In the genomic region with DNA sequence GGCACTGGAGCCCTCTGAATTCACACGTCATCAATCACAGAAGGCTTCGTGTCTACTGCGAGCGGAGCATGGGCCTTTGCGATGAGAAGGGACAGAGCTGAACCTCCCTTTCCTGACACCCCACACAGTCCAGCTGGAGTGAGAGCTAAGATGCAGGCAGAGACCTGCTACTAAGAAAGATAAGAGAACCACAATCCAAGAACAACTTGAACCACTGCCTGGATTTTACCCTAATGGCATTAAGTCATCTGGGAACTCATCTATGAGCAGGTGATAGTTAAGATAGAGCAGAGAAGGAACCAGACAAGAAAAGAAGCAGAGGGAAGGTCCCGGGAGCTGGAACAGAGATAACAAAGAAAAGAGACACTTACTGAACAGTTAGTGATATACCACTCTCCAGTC, we compare ENCODE assay signal across 20 mouse cellular contexts.
DNase-seq lines count a peak whose midpoint lies in the region; ATAC-seq and TF ChIP-seq lines count a peak whose summit lies in the region.
"Had no signal": no experiment of that assay in that cellular context is flagged by ENCODE, and none has a peak within 500 bp of the region (broad histone marks: within the 10 kb centered on the region; RNA-seq: fewer than 3 reads in every experiment).

No protein-coding gene starts in this region.

- H3K9ac ChIP-seq in heart, embryonic 13.5 days, result no peak overlapping the region
- no peak overlapping the region for H3K9ac ChIP-seq in liver, embryonic 15.5 days
- no peak overlapping the region for H3K9ac ChIP-seq in hindbrain, embryonic 13.5 days
- H3K9ac ChIP-seq: hindbrain, embryonic 14.5 days; neural tube, embryonic 12.5 days had no signal

- H3K4me3 ChIP-seq in heart, embryonic 13.5 days, result no peak overlapping the region
- peak overlapping the region; percentile 8; the same call in 1 of the 2 replicates for H3K4me3 ChIP-seq in G1E (ENCODE audit: low read depth, low read length)
- no peak overlapping the region for H3K4me3 ChIP-seq in liver, embryonic 15.5 days (replicated peaks)
- no peak overlapping the region for H3K4me3 ChIP-seq in hindbrain, embryonic 13.5 days
- H3K4me3 ChIP-seq: embryonic facial prominence, embryonic 10.5 days; erythroblast, embryonic 14.5 days; neural tube, embryonic 12.5 days had no signal

- H3K27ac ChIP-seq in heart, embryonic 13.5 days (replicated peaks), result peak overlapping the region; percentile 34
- no peak overlapping the region for H3K27ac ChIP-seq in liver, embryonic 15.5 days (replicated peaks)
- H3K27ac ChIP-seq in hindbrain, embryonic 13.5 days, result no peak overlapping the region
- H3K27ac ChIP-seq: embryonic facial prominence, embryonic 10.5 days; hindbrain, embryonic 14.5 days; macrophage; neural tube, embryonic 12.5 days had no signal

- H3K9me3 ChIP-seq in heart, embryonic 13.5 days, result no peaks in the 10 kb centered on the region
- H3K9me3 ChIP-seq in G1E (replicated peaks), result no peaks in the 10 kb centered on the region
- no peaks in the 10 kb centered on the region for H3K9me3 ChIP-seq in liver, embryonic 15.5 days (replicated peaks)
- no peaks in the 10 kb centered on the region for H3K9me3 ChIP-seq in hindbrain, embryonic 13.5 days
- H3K9me3 ChIP-seq: embryonic facial prominence, embryonic 10.5 days; neural tube, embryonic 12.5 days had no signal

- H3K36me3 ChIP-seq in heart, embryonic 13.5 days, result no peaks in the 10 kb centered on the region
- no peaks in the 10 kb centered on the region for H3K36me3 ChIP-seq in G1E (replicated peaks)
- H3K36me3 ChIP-seq in liver, embryonic 15.5 days (replicated peaks), result no peaks in the 10 kb centered on the region
- no peaks in the 10 kb centered on the region for H3K36me3 ChIP-seq in hindbrain, embryonic 13.5 days
- H3K36me3 ChIP-seq: neural tube, embryonic 12.5 days had no signal

- H3K27me3 ChIP-seq in heart, embryonic 13.5 days (replicated peaks), result no peaks in the 10 kb centered on the region
- no peaks in the 10 kb centered on the region for H3K27me3 ChIP-seq in G1E (ENCODE audit: insufficient read depth, low read length)
- no peaks in the 10 kb centered on the region for H3K27me3 ChIP-seq in liver, embryonic 15.5 days
- no peaks in the 10 kb centered on the region for H3K27me3 ChIP-seq in hindbrain, embryonic 13.5 days
- H3K27me3 ChIP-seq: neural tube, embryonic 12.5 days had no signal

- no peak for ATAC-seq in heart, embryonic 13.5 days (ENCODE audit: extremely low read depth, insufficient number of reproducible peaks, low FRiP score, low TSS enrichment)
- peak; percentile 69 for ATAC-seq in G1E (ENCODE audit: extremely low read depth, insufficient number of reproducible peaks, low FRiP score, poor library complexity, severe bottlenecking)
- 0 out of 2 replicates have a peak, but pooled peaks have one; percentile 22 for ATAC-seq in liver, embryonic 15.5 days (ENCODE audit: insufficient read depth)
- no peak for ATAC-seq in hindbrain, embryonic 13.5 days (ENCODE audit: low FRiP score)
- ATAC-seq: forebrain, embryonic 16.5 days had no signal

- DNase-seq in heart, adult 8-10 months (ENCODE audit: low spot score), result no peak
- peak; percentile 56 for DNase-seq in G1E (ENCODE audit: low spot score)
- DNase-seq in c-Kit-positive CD71-positive TER-119-positive erythroid progenitor cells, embryonic 14.5 days (ENCODE audit: low spot score), result peak; percentile 12
- DNase-seq in urinary bladder, adult 2 months (ENCODE audit: low spot score), result no peak
- DNase-seq: adrenal gland, adult 8-10 months; cerebellum, adult 8-10 months; kidney, adult 2 months; kidney, postnatal 4 days; lung, adult 18-20 months; right cerebral cortex, postnatal 4 days; thymus, postnatal 25 days had no signal

- no peak overlapping the region for H3K4me2 ChIP-seq in heart, embryonic 13.5 days
- no peak overlapping the region for H3K4me2 ChIP-seq in liver, embryonic 15.5 days
- H3K4me2 ChIP-seq in hindbrain, embryonic 13.5 days, result no peak overlapping the region
- H3K4me2 ChIP-seq: hindbrain, embryonic 14.5 days; neural tube, embryonic 12.5 days had no signal

- TF ChIP-seq CTCF in G1E (IDR thresholded peaks at IDR 0.05; ENCODE audit: low read depth, low read length), result no peak

- 21% methylated on average over 6 of the region's 6 CpGs for WGBS in heart, embryonic 13.5 days
- 42% methylated on average over 6 of the region's 6 CpGs for WGBS in liver, embryonic 15.5 days (ENCODE audit: insufficient replicate concordance)
- WGBS in hindbrain, embryonic 13.5 days, result 76% methylated on average over 6 of the region's 6 CpGs

- H3K4me1 ChIP-seq in heart, embryonic 13.5 days, result peaks cover 42% of the 10 kb centered on the region
- peaks cover 72% of the 10 kb centered on the region for H3K4me1 ChIP-seq in G1E (ENCODE audit: insufficient read depth, low read depth, low read length)
- H3K4me1 ChIP-seq in liver, embryonic 15.5 days (replicated peaks), result peaks cover 30% of the 10 kb centered on the region
- H3K4me1 ChIP-seq in hindbrain, embryonic 13.5 days (replicated peaks), result peaks cover 18% of the 10 kb centered on the region
- H3K4me1 ChIP-seq: neural tube, embryonic 12.5 days had no signal

Comparison
In these comparisons a context has a peak if more than half of its experiments do, and no peak if none do; other contexts are left out.
1. ATAC-seq: peak in G1E (single experiment) and liver, embryonic 15.5 days (single experiment); none in heart, embryonic 13.5 days (single experiment) and hindbrain, embryonic 13.5 days (single experiment).
2. DNase-seq: peak in G1E (single experiment) and c-Kit-positive CD71-positive TER-119-positive erythroid progenitor cells, embryonic 14.5 days (single experiment); none in heart, adult 8-10 months (single experiment) and urinary bladder, adult 2 months (single experiment).